Mouse (Mus musculus): ENCODE results near the gene Hspa12a. TPM values are rescaled to one million over a fixed set of nuclear protein-coding genes. Genes with fewer than 3 reads are reported as not detected.

The Hspa12a gene
- total and polyA plus RNA-seq, 3 experiments: 1.3 TPM; not detected in 2

DNA sequence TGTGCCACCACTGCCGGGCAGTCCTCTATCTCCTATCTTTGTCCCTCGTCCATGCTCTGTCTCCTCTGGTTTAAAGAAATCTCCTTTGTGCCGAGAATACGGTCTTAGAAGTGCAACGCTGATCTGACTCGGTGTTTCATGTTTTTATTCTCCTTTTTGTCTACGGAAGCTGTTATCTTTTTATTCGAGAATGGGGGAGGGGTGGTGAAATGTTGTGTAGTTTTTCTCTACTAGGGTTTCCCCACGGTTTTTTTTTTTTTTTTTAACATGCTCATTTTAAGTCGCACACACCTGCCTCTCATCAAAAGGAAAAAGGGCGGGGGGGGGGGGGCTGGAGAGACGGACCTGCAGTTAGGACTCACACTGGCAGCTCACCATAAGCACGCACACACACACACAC, 8.8 kb upstream of the Hspa12a start:
- ATAC-seq (ENCODE audit: extremely low read depth, insufficient number of reproducible peaks, low FRiP score, poor library complexity, severe bottlenecking) (no peak), DNase-seq (ENCODE audit: low spot score) (no peak)
- H3K9me3 ChIP-seq (replicated peaks): no peaks in the 10 kb centered on the region
- no peak overlapping the region for H3K4me3 ChIP-seq (ENCODE audit: low read depth, low read length)
- no peaks in the 10 kb centered on the region for H3K4me1 ChIP-seq (ENCODE audit: insufficient read depth, low read depth, low read length)
- no peaks in the 10 kb centered on the region for H3K36me3 ChIP-seq (replicated peaks)
- TF ChIP-seq TAL1 (conservative IDR thresholded peaks at IDR 0.05; ENCODE audit: low read depth, low read length) (no peak), POLR2AphosphoS5 (IDR thresholded peaks at IDR 0.05; ENCODE audit: insufficient replicate concordance, low read depth, low read length) (no peak), GATA1 (IDR thresholded peaks at IDR 0.05; ENCODE audit: borderline replicate concordance, low read length) (no peak)
- H3K27me3 ChIP-seq (ENCODE audit: insufficient read depth, low read length): peaks cover 18% of the 10 kb centered on the region

DNA sequence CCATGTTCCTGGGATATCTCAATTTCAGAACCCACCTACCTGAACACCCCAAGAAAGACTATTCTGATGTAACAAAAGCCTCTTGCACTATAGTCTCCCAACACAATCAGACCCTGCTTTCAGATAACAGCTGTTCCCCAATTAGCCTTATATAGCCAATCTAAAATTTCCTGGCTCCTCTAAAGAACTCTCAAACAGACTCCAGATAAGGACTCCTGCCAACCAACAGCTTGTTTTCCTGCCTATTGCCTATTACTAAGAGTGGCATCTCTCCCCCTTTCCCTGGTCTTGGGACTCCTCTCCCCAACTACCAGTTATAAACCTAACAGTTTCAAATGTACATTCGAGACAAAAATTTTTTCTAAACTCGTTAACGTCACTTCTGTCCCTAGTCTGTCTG, 8.1 kb upstream of the Hspa12a start:
- DNase-seq (ENCODE audit: low spot score): no peak
- no peaks in the 10 kb centered on the region for H3K9me3 ChIP-seq (replicated peaks)
- no peak for ATAC-seq (ENCODE audit: extremely low read depth, insufficient number of reproducible peaks, low FRiP score, poor library complexity, severe bottlenecking)
- no peaks in the 10 kb centered on the region for H3K36me3 ChIP-seq (replicated peaks)
- peaks cover 2% of the 10 kb centered on the region; the same call in 1 of the 2 replicates for H3K4me1 ChIP-seq (ENCODE audit: insufficient read depth, low read depth, low read length)
- H3K4me3 ChIP-seq (ENCODE audit: low read depth, low read length): no peak overlapping the region
- TF ChIP-seq GATA1 (IDR thresholded peaks at IDR 0.05; ENCODE audit: borderline replicate concordance, low read length) (no peak), CTCF (IDR thresholded peaks at IDR 0.05; ENCODE audit: low read depth, low read length) (no peak), TAL1 (conservative IDR thresholded peaks at IDR 0.05; ENCODE audit: low read depth, low read length) (no peak), GATA2 (IDR thresholded peaks at IDR 0.05; ENCODE audit: borderline replicate concordance, low read depth, low read length) (no peak), POLR2AphosphoS5 (IDR thresholded peaks at IDR 0.05; ENCODE audit: insufficient replicate concordance, low read depth, low read length) (no peak)
- peaks cover 18% of the 10 kb centered on the region for H3K27me3 ChIP-seq (ENCODE audit: insufficient read depth, low read length)

DNA sequence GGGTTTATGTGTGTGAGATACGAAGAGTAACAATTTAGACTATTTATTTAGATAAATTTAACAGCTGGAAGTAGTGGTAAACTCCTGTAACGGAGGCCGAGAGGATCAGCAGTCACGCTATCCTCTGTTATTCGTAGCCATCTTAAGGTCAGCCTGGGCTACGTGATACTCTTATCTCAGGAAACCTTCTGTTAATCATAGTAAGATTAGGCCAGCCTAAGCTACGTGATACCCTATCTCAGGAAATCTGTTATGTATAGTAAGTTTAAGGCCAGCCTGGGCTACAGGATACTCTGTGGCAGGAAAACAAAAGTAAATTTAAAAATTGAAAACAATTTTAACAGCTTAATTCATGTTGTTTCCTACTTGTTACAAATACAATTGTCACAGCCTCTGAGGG, 2.5 kb upstream of the Hspa12a start:
- DNase-seq (ENCODE audit: low spot score): no peak

DNA sequence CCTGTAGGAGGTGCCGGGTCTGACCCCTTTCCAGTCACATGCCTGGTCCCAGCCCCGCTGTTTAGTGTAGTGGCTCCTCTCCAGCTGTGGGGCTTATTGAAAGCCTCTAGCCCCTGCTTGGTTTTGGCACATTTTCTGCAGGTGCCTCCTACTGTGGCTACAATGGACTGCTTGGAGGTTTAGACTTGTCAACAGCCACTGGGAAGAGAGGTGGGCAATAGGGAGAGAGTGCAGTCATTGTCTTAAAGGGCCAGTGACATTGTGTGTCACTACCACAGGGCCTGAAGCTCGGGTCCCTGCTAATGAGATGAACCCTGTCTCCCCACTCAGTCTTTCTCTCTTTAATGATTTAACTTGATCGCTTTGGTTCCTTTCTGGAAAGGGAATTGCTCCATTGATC, 10.4 kb downstream of the Hspa12a start:
- no peaks in the 10 kb centered on the region for H3K9me3 ChIP-seq (replicated peaks)
- no peak for ATAC-seq (ENCODE audit: extremely low read depth, insufficient number of reproducible peaks, low FRiP score, poor library complexity, severe bottlenecking)
- no peak for TF ChIP-seq TAL1 (conservative IDR thresholded peaks at IDR 0.05; ENCODE audit: low read depth, low read length)
- TF ChIP-seq GATA2 (IDR thresholded peaks at IDR 0.05; ENCODE audit: borderline replicate concordance, low read depth, low read length): no peak
- TF ChIP-seq POLR2AphosphoS5 (IDR thresholded peaks at IDR 0.05; ENCODE audit: insufficient replicate concordance, low read depth, low read length): no peak
- TF ChIP-seq GATA1 (IDR thresholded peaks at IDR 0.05; ENCODE audit: borderline replicate concordance, low read length): no peak
- TF ChIP-seq CTCF (IDR thresholded peaks at IDR 0.05; ENCODE audit: low read depth, low read length): no peak

More for the DNA sequence above, 2.5 kb upstream of the Hspa12a start:
- Histone ChIP-seq H3K9me3 (replicated peaks) (no peaks in the 10 kb centered on the region), H3K27me3 (ENCODE audit: insufficient read depth, low read length) (0 out of 2 replicates have a peak, but pooled peaks cover 3% of the 10 kb centered on the region), H3K36me3 (replicated peaks) (no peaks in the 10 kb centered on the region), H3K4me1 (ENCODE audit: insufficient read depth, low read depth, low read length) (peaks cover 35% of the 10 kb centered on the region), H3K4me3 (ENCODE audit: low read depth, low read length) (no peak overlapping the region)
- ATAC-seq (ENCODE audit: extremely low read depth, insufficient number of reproducible peaks, low FRiP score, poor library complexity, severe bottlenecking): peak; percentile 19; the same call in 1 of the 2 replicates
- TF ChIP-seq TAL1 (conservative IDR thresholded peaks at IDR 0.05; ENCODE audit: low read depth, low read length) (peak; percentile 52), GATA2 (IDR thresholded peaks at IDR 0.05; ENCODE audit: borderline replicate concordance, low read depth, low read length) (no peak)

DNA sequence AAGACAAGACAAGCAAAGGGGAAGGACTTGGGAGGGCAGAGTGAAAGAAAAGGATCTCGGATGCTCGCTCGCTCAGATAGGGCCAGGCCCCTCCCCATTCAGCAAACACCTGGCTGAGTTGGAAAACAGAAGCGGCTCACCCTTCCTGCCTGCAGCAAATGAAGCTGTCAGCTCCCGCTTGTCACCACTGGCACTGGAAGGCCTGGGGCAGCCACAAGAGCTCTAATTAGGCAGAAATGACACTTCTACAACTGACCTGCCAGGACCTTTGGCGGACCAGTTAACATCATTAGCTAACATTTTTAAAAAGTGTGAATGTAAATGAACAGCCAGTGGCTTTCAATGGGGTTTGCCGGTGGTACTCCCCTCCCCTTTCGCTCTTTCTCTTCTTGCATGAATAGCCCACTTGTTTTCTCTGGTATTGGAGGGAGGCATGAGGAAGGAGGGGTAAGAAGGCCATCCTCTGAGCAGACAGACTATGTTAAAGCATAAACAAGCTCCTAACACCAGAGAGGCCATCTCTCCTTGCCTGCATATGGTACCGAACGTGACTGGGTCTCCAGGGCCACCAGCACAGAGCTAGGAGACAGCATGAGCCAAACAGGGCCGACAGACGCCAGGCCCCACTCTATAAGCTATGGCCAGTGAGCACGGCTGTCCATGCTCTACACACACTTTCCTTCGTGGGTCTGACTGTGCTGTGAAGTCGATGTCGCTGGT, 12.2 kb downstream of the Hspa12a start:
- TF ChIP-seq GATA2 (IDR thresholded peaks at IDR 0.05; ENCODE audit: borderline replicate concordance, low read depth, low read length) (no peak), POLR2AphosphoS5 (IDR thresholded peaks at IDR 0.05; ENCODE audit: insufficient replicate concordance, low read depth, low read length) (no peak), CTCF (IDR thresholded peaks at IDR 0.05; ENCODE audit: low read depth, low read length) (no peak), TAL1 (conservative IDR thresholded peaks at IDR 0.05; ENCODE audit: low read depth, low read length) (no peak), GATA1 (IDR thresholded peaks at IDR 0.05; ENCODE audit: borderline replicate concordance, low read length) (no peak)
- H3K4me3 ChIP-seq (ENCODE audit: low read depth, low read length): no peak overlapping the region
- H3K36me3 ChIP-seq (replicated peaks): peaks cover 5% of the 10 kb centered on the region
- no peaks in the 10 kb centered on the region for H3K9me3 ChIP-seq (replicated peaks)
- DNase-seq (ENCODE audit: low spot score): no peak
- H3K27me3 ChIP-seq (ENCODE audit: insufficient read depth, low read length): no peaks in the 10 kb centered on the region
- ATAC-seq (ENCODE audit: extremely low read depth, insufficient number of reproducible peaks, low FRiP score, poor library complexity, severe bottlenecking): no peak
- no peaks in the 10 kb centered on the region for H3K4me1 ChIP-seq (ENCODE audit: insufficient read depth, low read depth, low read length)

More for the DNA sequence above, 10.4 kb downstream of the Hspa12a start:
- DNase-seq (ENCODE audit: low spot score): no peak
- Histone ChIP-seq H3K4me3 (ENCODE audit: low read depth, low read length) (no peak overlapping the region), H3K36me3 (replicated peaks) (peaks cover 5% of the 10 kb centered on the region), H3K4me1 (ENCODE audit: insufficient read depth, low read depth, low read length) (no peaks in the 10 kb centered on the region), H3K27me3 (ENCODE audit: insufficient read depth, low read length) (no peaks in the 10 kb centered on the region)

DNA sequence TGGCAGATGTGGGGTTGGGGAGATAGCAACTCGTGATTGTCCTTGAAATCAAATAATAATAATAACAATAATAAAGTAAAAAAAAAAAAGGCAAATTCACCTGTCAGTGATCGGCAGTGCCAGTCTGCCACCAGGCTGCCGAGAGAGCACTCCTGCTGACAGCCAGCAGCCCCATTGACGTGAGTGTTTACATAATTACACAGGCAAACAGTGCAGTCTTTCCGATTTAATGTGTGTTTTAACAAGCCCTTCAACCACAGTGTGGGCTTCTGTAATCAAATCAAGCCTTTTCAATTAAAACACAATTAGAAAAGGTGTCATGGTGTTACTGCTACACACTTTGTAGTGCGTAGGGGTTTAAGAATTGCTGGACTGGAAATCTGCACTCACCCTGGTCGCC, 24.3 kb downstream of the Hspa12a start:
- no peaks in the 10 kb centered on the region for H3K4me1 ChIP-seq (ENCODE audit: insufficient read depth, low read depth, low read length)
- H3K27me3 ChIP-seq (ENCODE audit: insufficient read depth, low read length): no peaks in the 10 kb centered on the region
- no peak for DNase-seq (ENCODE audit: low spot score)
- no peak for ATAC-seq (ENCODE audit: extremely low read depth, insufficient number of reproducible peaks, low FRiP score, poor library complexity, severe bottlenecking)
- no peaks in the 10 kb centered on the region for H3K9me3 ChIP-seq (replicated peaks)
- no peak overlapping the region for H3K4me3 ChIP-seq (ENCODE audit: low read depth, low read length)
- no peak for TF ChIP-seq CTCF (IDR thresholded peaks at IDR 0.05; ENCODE audit: low read depth, low read length)
- TF ChIP-seq POLR2AphosphoS5 (IDR thresholded peaks at IDR 0.05; ENCODE audit: insufficient replicate concordance, low read depth, low read length): no peak
- no peak for TF ChIP-seq GATA2 (IDR thresholded peaks at IDR 0.05; ENCODE audit: borderline replicate concordance, low read depth, low read length)
- no peak for TF ChIP-seq GATA1 (IDR thresholded peaks at IDR 0.05; ENCODE audit: borderline replicate concordance, low read length)
- TF ChIP-seq TAL1 (conservative IDR thresholded peaks at IDR 0.05; ENCODE audit: low read depth, low read length): no peak
- H3K36me3 ChIP-seq (replicated peaks): no peaks in the 10 kb centered on the region

Measured in G1E (cell line).